Mouse (Mus musculus) adrenal gland, adult 8-10 months (tissue): ENCODE measurements at regions not wholly inside any gene's neighbourhood (a gene's known extent, or its start where the extent isn't known, plus 50 kb on each side); places are given as distances from the start of the nearest gene placed in this dataset.
A peak's percentile ranks its signal among the peaks of the same experiment; 100 is the strongest.

ENCODE experiments used
- DNase-seq: peaks from one replicate; pipeline ENCODE4 v3.0.0; 2022

GRCm38 (mm10) chr11:44156490-44157345, 243.1 kb upstream of the Il12b start:
- no peak for DNase-seq

- no peak for DNase-seq
Measured at GRCm38 (mm10) chr11:44158236-44158635, 241.6 kb upstream of the Il12b start.

DNA sequence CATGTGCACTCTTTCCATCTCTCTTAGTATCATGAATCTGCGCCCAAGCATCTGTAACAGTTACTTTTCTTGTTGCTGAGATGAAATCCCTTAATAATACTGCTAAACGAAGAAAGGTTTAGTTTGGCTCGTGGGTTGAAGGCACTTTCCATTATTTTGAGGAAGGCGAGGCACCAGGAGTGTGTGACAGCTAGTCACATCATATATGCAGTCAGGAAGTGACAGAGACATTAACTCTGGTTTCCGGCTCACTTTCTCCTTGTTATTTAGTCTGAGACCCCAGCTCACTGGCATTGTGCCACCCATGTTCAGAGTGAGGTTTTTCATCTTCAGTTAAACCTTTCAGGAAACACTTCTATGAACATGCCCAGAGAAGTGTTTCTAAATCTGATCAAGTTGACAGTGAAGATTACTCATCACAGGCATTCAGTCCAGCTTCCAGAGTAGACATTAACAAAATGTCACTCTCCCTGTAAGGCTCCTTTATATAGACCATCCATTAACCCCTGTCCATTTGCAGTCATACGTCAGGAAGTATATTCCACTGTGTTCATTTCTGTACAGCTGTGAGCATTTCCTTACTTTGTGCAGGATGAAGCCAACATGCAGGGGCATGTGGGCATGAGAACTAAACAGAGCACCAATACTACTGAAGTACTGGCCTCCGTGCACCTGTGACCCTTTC, 238.0 kb upstream of the Il12b start:
- DNase-seq, result no peak

- DNase-seq, result no peak
Measured at GRCm38 (mm10) chr11:44163049-44163448, 236.8 kb upstream of the Il12b start.

GRCm38 (mm10) chr11:44163748-44164147, 236.1 kb upstream of the Il12b start:
- DNase-seq, result no peak

- no peak for DNase-seq
Measured at GRCm38 (mm10) chr11:44164186-44164585, 235.7 kb upstream of the Il12b start.

DNA sequence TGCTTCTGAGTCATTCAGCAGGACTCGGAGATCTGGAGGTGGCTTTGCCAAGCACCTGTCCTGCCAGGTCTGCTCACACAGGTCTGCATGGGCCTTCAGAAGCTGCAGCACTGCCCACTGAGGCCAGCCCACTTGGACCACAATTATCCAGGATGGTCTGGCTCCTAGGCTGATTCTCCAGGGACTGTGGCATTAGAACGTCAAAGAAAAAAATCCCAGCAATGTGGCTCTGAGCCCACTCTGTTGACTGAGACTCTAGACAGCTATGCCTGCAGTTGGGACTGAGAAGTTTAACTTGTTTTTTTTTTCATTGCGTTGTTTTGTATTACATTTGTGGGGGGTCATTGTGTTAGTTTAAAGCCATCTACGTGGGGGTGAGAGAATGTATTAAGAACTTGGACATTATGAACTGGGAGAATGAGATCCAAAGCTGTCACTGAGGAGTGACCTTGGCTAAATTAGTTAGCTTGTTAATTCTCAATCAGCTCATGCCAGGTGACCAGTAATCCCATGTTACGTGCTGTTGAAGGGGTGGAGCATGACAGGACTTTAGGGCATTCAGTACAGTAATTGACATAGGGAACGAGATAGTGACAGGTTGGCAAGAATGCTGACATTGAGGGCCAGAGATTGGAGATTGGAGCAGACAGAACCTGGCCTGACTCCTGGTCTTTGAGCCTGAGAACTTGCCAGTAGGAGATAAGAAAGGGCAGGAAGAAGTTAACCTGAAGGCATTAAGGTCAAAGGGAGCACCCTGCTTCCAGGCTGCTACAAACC, 232.0 kb upstream of the Il12b start:
- DNase-seq, result no peak

DNA sequence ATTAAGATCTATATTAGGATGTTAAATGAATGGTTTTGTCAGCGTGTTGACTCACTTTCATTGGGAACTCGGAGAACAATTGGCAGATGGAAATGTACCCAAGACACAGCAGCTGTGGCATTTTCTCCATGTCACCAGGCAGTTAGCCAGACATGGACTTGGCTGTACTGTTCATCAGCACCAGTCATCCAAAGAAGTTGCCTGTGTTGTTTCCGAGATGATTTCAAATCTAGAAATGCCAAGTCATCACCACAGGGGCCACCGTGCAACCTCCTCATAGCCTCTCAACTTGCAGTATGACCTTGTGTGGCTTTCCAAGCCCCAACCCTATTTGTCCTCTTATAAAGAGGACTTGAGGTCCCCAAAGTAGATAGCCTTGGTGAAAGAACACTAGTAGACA, 227.4 kb upstream of the Il12b start:
- no peak for DNase-seq

GRCm38 (mm10) chr11:44173196-44173595, 226.7 kb upstream of the Il12b start:
- no peak for DNase-seq

GRCm38 (mm10) chr11:44174548-44174947, 225.3 kb upstream of the Il12b start:
- DNase-seq, result no peak

DNA sequence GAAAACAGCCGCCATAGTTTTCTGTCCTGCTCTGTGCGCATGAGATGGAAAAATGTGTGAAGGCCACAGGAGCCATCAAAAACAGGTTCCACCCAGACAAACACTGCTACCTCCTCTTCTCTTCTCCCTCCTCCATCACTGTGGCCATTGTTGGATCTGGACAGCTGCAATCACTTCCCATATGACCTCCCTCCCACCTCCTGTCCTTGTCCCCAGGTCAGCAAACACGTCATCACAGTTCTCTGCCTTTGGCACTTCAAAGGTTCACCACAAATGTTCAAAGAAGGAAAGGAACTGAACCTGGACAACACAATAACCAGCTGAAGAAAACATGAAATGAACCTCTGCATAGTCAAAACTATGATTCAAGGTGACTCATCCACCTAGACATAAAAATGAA, 220.2 kb upstream of the Il12b start:
- DNase-seq, result peak; percentile 67

- DNase-seq, result no peak
Measured at GRCm38 (mm10) chr11:44183823-44184222, 216.0 kb upstream of the Il12b start.

DNA sequence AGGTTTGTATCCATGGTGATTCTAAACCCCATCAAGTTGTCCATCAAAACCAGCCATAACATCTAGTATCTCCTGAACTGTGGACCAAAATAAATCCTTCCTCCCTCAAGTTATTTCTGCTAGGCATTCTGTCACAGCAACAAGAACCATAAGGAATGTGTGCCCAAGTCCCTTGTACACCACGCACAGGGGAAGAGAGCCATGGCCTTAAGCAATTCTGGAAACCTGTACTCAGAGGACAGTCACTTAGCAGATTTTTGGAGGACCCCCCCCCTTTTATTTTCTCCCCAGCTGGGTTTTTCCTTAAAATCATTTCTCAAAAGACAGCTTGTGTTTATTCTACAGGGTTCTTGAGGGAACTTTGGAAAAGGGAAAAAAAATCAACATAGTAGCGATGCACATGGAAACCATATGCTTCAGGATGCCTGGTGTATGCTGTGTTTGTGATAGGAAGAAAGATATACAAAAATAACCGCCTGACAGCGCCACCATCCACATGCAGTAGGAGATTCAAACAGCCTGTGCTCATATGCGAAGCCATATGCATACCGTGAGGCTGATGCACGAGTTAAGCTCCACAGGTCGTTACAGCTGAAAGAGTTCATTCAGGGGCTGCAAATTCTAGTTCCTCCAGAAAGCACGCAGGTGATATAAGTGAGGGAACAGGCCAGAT, 214.5 kb upstream of the Il12b start:
- no peak for DNase-seq

GRCm38 (mm10) chr11:44188202-44188601, 211.7 kb upstream of the Il12b start:
- DNase-seq, result no peak

DNA sequence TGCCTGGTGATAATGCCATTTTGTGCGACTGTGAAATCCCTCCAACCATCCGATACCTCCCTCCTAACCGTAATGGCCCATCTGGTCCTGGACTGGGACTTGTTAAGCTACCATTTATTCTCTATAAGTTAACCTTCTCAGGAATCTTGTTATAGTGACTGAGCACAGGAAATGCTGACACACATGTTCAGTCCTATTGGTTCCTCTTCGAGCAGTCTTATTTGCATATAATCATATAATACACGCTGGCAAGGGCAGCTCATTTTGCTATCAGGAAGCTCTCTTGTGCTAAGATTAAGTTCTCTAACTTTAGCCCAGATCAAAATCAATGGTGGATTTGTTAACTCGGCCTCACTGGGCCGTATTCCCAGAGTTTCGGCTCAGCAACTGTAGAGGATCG, 206.1 kb upstream of the Il12b start:
- no peak for DNase-seq

- DNase-seq, result no peak
Measured at GRCm38 (mm10) chr11:44202716-44203115, 197.1 kb upstream of the Il12b start.

DNA sequence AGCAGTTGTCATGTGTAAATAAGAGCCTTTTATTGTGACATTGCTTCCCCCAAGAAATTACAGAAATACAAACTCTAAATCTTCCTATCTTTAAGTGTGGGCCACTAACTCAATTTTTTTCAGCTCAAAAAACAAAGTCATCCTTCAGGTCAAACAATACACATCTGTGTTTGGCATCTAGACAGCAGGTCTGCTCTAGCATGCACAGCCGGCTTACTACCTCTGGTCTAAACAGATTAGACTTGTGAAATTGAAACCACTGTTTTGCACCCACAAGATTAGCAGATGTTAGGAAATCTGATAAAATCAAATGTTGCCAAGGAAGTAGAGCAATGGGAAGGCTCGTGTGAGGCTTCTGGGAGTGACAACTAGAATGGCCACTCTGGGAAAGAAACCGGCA, 195.5 kb upstream of the Il12b start:
- no peak for DNase-seq

DNA sequence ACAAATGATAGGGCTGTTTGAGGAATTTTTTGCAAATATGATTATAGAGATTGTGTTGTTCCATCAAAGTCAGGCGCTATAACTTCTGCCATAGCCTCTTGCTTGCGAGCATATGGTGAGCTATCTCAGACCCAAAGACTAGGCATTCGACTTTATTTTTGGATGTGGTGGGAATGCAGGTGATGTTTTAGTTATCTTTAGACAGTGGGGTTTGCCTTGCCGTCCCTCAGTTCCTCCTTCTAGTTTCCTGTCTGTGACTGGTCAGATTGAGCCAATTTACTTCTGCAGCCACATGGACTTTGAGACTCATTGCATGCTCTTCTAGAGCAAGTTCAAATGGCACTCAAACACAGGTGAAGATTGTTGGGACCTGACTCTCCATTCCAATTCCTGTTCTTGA, 193.0 kb upstream of the Il12b start:
- DNase-seq, result no peak

DNA sequence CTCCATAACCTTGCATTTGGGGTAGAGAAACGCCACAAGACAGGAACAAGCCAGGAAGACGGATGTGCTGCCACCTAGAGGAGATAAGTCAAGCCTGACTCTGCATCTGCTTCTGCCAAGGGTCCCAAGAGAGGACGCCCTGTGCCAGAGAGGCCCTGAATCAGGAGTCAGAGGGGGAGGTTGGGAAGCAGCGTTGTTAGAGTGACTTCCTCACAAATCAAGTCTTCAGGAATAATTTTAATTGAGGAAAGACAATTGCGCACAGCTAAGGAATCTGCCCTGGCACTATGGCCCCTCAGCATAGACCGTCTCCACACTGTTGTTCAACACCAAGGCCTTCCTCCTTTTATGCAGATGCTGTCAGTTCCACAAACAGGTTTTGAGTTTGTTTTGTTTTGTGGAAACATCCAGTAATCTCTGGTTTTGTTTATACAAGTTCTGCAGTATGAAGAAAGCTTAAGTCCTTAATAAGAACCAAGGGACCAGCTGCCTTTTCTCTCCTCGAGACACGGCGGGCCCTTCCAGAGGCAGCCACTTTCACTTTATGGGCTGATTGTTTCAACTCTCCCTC, 187.9 kb upstream of the Il12b start:
- peak; percentile 13 for DNase-seq

DNA sequence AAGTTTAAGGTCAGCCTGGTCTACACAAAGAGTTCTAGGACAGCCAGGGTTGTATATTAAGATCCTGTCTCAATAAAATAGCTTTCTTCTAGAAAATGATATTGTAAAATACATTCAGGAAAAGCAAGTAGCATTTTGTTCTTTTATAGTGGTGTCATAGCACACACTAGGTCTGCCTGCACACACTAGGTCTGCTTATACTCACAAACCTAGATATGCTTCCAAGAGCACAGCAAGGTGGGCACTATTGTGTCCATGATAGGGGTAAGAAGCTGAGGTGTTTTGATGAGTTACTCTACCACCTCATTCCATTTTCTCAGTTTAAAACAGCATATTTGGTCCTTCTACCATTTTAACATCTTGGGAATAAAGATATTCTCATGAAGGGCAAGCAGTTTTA, 185.8 kb upstream of the Il12b start:
- DNase-seq, result no peak

GRCm38 (mm10) chr11:44216346-44216745, 183.5 kb upstream of the Il12b start:
- DNase-seq, result no peak

- DNase-seq, result no peak
Measured at GRCm38 (mm10) chr11:44219971-44220370, 179.9 kb upstream of the Il12b start.
